Mouse (Mus musculus): ENCODE results near the gene Hist2h2be. TPM values are rescaled to one million over a fixed set of nuclear protein-coding genes. Genes with fewer than 3 reads are reported as not detected.

Gene Hist2h2be
- polyA plus RNA-seq, 1 experiment from 2014 or later: 13.5 TPM

DNA sequence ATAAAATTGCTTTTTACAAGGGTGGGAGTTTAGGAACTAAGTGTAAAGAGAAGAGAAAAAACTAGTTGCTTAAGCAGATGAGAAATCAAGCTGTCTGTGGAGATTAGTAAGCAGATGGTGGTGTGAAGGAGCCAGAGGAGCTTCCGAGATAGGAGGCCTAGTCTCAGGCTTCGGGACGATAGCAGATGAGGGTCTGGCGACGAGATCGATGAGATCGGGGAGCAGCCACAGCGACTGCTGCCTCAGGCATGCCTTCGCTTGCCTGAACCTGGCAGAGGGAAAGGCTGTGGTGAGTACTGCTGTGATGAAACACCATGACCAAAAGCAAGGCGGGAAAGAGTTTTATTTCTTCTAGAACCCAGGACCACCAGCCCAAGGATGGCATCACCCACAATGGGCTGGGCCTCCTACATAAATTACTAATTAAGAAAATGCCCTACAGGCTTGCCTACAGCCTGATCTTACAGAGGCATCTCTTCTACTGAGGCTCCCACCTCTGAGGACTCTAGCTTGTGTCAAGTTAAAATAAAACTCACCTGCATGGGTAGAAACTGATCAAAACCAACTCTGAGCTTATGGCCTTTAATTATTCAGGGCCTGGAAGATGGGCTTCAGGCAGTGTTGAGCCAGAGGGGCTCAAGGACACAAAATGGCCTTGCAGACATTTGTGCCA, 33.9 kb downstream of the Hist2h2be start:
- H3K4me3 ChIP-seq (replicated peaks): no peak overlapping the region
- H3K4me2 ChIP-seq (replicated peaks): no peak overlapping the region
- H3K9me3 ChIP-seq (replicated peaks): no peaks in the 10 kb centered on the region
- no peak overlapping the region for H3K9ac ChIP-seq
- 0 out of 2 replicates have a peak, but pooled peaks cover 5% of the 10 kb centered on the region for H3K4me1 ChIP-seq
- ATAC-seq (ENCODE audit: insufficient number of reproducible peaks, low FRiP score, low TSS enrichment, low read depth): no peak
- H3K27ac ChIP-seq (replicated peaks): no peak overlapping the region
- H3K36me3 ChIP-seq: no peaks in the 10 kb centered on the region
- no peaks in the 10 kb centered on the region for H3K27me3 ChIP-seq
- WGBS: 37% methylated on average over 10 of the region's 10 CpGs

DNA sequence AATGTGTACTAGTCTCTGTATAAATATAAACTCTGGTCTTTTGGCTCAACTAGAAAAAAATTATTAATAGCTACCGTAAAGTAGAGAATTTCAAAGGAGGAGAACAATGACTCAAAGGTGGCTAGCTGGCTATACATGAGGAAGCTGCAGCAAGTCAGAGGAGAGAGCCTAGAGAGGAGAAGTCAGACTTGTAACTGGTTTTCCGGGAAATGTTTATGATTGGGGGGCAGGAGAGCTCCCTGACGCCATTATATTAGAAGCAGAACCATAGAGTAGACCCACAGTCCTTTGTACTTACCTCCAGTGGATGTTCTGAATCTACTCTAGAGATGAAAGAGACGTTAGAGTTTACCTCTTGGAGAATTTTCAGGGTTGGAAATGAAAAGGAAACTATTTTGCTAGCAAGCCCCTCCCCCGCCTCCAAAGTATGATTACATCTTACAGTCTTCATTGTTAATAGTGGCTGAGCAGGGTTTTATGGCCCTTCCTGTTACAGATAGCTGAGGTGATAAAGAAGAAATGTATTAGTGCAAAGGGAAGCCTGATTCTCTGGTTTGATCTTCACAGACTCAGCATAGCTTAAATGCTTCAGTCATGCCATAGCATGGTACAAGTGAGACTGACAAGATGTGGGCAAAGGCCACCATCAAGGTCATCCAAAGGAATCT, 35.1 kb downstream of the Hist2h2be start:
- no peak overlapping the region for H3K4me2 ChIP-seq (replicated peaks)
- no peak for ATAC-seq (ENCODE audit: insufficient number of reproducible peaks, low FRiP score, low TSS enrichment, low read depth)

DNA sequence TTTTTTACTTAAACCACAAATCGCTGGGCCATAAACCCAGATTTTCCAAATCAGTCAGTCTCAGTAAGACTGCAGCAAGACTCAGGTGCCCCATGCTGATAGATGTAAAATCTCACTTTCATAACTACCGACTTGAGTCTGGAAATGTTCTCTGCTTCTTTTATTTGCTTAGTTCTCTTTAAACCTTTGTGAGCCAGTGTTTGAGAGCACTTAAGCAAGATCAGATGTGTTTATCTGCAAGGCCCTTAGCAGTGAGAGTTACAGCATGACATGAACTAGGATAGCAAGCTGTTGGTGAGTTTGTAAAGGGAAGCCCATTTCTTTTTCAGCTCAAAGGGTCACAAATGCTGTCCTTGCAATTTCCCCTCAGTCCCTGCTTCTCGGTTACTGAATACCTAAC, 36.3 kb downstream of the Hist2h2be start:
- H3K9ac ChIP-seq: no peak overlapping the region
- no peak overlapping the region for H3K4me3 ChIP-seq (replicated peaks)
- no peaks in the 10 kb centered on the region for H3K36me3 ChIP-seq
- H3K4me1 ChIP-seq: peaks cover 12% of the 10 kb centered on the region
- H3K27ac ChIP-seq (replicated peaks): no peak overlapping the region
- no peak overlapping the region for H3K4me2 ChIP-seq (replicated peaks)
- H3K9me3 ChIP-seq (replicated peaks): no peaks in the 10 kb centered on the region
- 63% methylated on average over 3 of the region's 3 CpGs for WGBS
- H3K27me3 ChIP-seq: no peaks in the 10 kb centered on the region
- no peak for ATAC-seq (ENCODE audit: insufficient number of reproducible peaks, low FRiP score, low TSS enrichment, low read depth)

More for the DNA sequence above, 35.1 kb downstream of the Hist2h2be start:
- no peak overlapping the region for H3K4me3 ChIP-seq (replicated peaks)
- no peaks in the 10 kb centered on the region for H3K9me3 ChIP-seq (replicated peaks)
- WGBS: 68% methylated on average over 5 of the region's 5 CpGs
- H3K27ac ChIP-seq (replicated peaks): no peak overlapping the region
- H3K36me3 ChIP-seq: no peaks in the 10 kb centered on the region
- H3K9ac ChIP-seq: no peak overlapping the region
- 0 out of 2 replicates have a peak, but pooled peaks cover 5% of the 10 kb centered on the region for H3K4me1 ChIP-seq
- no peaks in the 10 kb centered on the region for H3K27me3 ChIP-seq

DNA sequence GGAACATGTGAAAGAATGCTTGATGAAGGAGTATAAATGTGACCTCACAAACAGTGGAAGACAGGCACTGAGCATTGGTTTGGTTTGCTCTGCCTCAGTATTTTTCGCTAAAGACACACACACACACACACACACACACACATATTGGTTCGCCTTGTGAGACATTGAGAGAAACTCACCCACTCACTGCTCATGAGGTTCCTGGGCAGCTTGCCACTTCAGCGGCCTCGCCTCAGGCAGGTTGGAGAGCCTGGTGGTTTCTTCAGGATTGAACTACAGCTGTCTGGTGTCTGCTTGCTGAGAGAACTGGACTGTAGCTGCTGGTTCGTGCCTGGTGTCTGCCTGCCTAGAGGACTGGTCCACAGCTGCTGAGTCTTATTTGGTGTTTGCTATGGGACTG, 39.3 kb downstream of the Hist2h2be start:
- 94% methylated on average over 5 of the region's 5 CpGs for WGBS
- Histone ChIP-seq H3K4me3 (replicated peaks) (no peak overlapping the region), H3K36me3 (no peaks in the 10 kb centered on the region), H3K27me3 (no peaks in the 10 kb centered on the region), H3K27ac (replicated peaks) (no peak overlapping the region), H3K4me2 (replicated peaks) (no peak overlapping the region), H3K9me3 (replicated peaks) (no peaks in the 10 kb centered on the region), H3K9ac (no peak overlapping the region), H3K4me1 (peaks cover 21% of the 10 kb centered on the region)
- ATAC-seq (ENCODE audit: insufficient number of reproducible peaks, low FRiP score, low TSS enrichment, low read depth): no peak

DNA sequence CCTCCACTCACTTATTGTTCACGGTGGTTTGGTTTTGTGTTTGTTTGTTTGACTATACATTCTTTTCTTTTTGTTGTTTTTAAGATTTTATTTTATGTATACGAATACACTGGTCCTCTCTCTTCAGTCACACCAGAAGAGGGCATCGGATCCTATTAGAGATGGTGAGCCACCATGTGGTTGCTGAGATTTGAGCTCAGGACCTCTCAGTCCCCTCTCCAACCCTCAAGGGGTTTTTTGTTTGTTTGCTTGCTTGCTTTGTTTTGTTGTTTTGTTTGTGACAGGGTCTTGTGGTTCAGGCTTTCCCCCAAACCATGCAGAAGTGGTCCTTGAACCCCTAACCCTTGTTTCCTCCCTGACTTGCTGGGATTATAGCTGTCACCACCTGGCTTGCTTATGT, 40.7 kb downstream of the Hist2h2be start:
- peak overlapping the region; percentile 65 for H3K4me2 ChIP-seq (replicated peaks)
- H3K27ac ChIP-seq (replicated peaks): peak overlapping the region; percentile 99
- 47% methylated on average over 3 of the region's 3 CpGs for WGBS
- no peaks in the 10 kb centered on the region for H3K36me3 ChIP-seq
- no peak for ATAC-seq (ENCODE audit: insufficient number of reproducible peaks, low FRiP score, low TSS enrichment, low read depth)
- H3K27me3 ChIP-seq: no peaks in the 10 kb centered on the region
- no peaks in the 10 kb centered on the region for H3K9me3 ChIP-seq (replicated peaks)
- H3K9ac ChIP-seq: peak overlapping the region; percentile 74
- peak overlapping the region; percentile 68 for H3K4me3 ChIP-seq (replicated peaks)
- H3K4me1 ChIP-seq: peaks cover 21% of the 10 kb centered on the region

DNA sequence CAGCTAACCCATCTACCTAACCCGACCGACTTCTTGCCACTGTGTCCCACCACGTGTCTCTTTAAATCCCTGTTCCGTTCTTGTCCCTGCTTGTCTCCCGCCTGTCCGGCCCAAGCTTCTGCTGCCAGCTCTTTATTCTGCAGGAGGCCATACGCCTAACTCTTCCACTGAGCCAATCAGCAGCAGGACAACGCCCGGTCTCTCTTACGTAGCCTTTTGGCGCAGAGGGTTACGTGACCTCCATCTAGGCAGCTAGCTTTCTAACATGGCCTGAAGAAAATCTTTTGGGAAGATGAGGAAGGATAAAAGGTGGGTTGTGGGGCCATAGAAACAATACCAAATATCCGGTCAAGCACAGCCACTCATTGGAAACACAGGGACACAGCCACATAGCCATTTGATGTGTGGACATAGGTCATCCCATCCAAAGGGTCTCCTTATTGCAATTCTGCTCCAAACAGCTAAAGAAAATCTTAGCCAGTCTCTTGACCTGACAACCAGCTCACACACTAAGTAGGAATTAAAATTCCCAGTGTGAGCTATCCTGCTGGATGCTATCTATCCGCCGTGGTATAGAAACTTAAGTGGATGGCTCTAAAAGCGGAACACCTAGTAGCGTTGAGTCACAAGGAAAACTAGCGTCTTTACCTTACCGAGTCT, 41.4 kb downstream of the Hist2h2be start:
- peaks cover 21% of the 10 kb centered on the region for H3K4me1 ChIP-seq
- peak overlapping the region; percentile 65 for H3K4me2 ChIP-seq (replicated peaks)
- H3K9ac ChIP-seq: peak overlapping the region; percentile 74
- peak; percentile 86 for ATAC-seq (ENCODE audit: insufficient number of reproducible peaks, low FRiP score, low TSS enrichment, low read depth)
- WGBS: under 1% methylated on average over 19 of the region's 19 CpGs
- peak overlapping the region; percentile 68 for H3K4me3 ChIP-seq (replicated peaks)
- no peaks in the 10 kb centered on the region for H3K27me3 ChIP-seq
- no peaks in the 10 kb centered on the region for H3K9me3 ChIP-seq (replicated peaks)
- H3K36me3 ChIP-seq: no peaks in the 10 kb centered on the region
- peak overlapping the region; percentile 99 for H3K27ac ChIP-seq (replicated peaks)

DNA sequence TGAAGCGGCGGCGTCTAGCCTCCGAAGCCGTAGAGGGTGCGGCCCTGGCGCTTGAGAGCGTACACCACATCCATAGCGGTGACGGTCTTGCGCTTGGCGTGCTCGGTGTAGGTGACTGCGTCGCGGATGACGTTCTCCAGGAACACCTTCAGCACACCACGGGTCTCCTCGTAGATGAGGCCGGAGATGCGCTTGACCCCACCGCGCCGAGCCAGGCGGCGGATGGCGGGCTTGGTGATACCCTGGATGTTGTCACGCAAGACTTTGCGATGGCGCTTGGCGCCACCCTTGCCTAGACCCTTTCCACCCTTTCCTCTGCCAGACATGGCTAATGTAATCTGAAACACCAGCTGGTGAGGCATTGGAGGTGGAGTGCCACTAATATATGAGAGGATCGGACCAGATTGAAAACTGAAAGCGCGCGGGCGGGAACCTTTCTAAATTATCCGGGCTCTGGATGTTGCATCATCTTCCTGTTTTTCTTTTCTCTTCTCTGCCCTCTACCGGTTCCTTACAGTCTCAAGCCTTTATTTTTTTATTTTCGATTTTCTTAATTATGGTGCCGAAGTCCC, 42.1 kb downstream of the Hist2h2be start, which contains the start of gene Hist2h4:
Hist2h4 (minus strand) TSS at position 333 of the 572 bp plus-strand sequence.
- H3K27ac ChIP-seq (replicated peaks): peak within 1 kb of the TSS; percentile 99
- peak; percentile 89 for ATAC-seq (ENCODE audit: insufficient number of reproducible peaks, low FRiP score, low TSS enrichment, low read depth)
- peak within 1 kb of the TSS; percentile 74 for H3K9ac ChIP-seq
- H3K9me3 ChIP-seq (replicated peaks): no peaks in the 10 kb centered on the region
- no peaks in the 10 kb centered on the region for H3K36me3 ChIP-seq
- H3K27me3 ChIP-seq: no peaks in the 10 kb centered on the region
- WGBS: under 1% methylated on average over 37 of the region's 40 CpGs
- peaks cover 27% of the 10 kb centered on the region for H3K4me1 ChIP-seq
- peak within 1 kb of the TSS; percentile 65 for H3K4me2 ChIP-seq (replicated peaks)
- peak within 1 kb of the TSS; percentile 68 for H3K4me3 ChIP-seq (replicated peaks)

DNA sequence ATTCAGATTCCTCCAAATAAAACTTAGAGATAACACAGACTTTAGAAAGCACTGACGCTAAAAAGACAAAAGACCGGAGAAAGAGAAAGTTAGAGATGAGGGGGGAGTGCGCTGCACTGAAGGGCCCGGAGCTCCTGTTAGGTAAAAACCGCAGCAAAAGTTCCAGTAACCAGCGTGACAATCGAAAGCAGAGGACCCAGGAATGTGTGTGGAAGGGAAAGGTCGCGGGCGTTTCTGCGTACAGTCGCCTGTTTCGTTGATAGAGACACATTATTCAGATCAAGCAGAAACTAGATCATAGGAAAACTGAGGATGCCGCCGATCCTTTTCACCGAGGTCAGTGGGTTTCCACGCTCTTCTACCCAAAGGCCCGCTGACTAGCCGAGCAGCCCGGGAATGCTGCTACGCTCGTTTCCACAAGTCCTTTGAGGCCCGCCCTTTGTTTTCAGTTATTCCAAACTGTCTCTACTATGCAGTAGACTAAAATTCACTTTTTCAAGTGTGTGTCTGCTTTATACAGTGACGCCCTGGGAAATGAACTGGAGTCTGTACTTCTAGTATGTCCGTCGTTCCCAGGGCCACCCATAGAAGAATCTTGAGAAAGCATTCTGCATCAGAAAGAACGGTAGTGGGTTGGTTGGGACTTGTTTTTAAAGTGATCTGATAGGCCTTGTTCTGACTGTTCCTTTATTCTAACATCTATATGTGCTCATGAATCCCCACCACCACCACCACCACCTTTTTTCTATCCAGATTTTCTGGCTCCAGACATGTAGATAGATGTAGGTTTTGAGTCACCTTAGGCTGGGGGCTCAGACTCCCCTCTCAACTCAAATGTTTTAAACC, 42.9 kb downstream of the Hist2h2be start:
- H3K27me3 ChIP-seq: no peaks in the 10 kb centered on the region
- peak overlapping the region; percentile 50 for H3K9ac ChIP-seq
- peak overlapping the region; percentile 99 for H3K27ac ChIP-seq (replicated peaks)
- peak; percentile 56; the same call in 1 of the 2 replicates for ATAC-seq (ENCODE audit: insufficient number of reproducible peaks, low FRiP score, low TSS enrichment, low read depth)
- 3% methylated on average over 27 of the region's 27 CpGs for WGBS
- peak overlapping the region; percentile 68 for H3K4me3 ChIP-seq (replicated peaks)
- H3K36me3 ChIP-seq: no peaks in the 10 kb centered on the region
- H3K4me1 ChIP-seq: peaks cover 28% of the 10 kb centered on the region
- peak overlapping the region; percentile 65 for H3K4me2 ChIP-seq (replicated peaks)
- H3K9me3 ChIP-seq (replicated peaks): no peaks in the 10 kb centered on the region

DNA sequence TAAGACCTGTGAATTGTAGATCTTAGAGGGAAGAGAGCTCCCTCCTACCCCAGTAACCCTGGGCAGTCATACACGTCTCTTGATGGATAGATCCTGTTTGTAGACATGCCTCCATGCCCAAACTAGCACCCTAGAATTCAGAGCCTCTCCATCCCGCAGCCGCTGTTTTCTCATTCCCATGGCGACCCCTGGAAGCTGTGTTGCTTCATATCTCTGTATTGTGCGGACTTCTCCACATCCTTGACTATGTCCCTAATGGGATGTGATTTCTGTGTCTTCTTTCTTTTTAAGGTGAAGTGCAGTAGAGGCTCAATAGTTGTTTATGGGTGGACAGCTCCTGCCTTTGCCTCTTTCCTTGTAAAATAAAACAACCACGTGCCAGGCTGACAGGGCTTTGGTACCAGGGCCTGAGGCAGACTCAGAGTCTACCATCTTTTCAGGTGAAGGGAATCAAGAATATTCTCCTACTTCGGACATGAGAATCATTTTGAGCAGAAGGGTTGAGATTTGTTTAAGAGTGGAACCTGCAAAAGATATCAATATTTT, 43.6 kb downstream of the Hist2h2be start:
- Histone ChIP-seq H3K36me3 (no peaks in the 10 kb centered on the region), H3K9me3 (replicated peaks) (no peaks in the 10 kb centered on the region), H3K4me1 (peaks cover 28% of the 10 kb centered on the region), H3K27me3 (no peaks in the 10 kb centered on the region), H3K4me2 (replicated peaks) (peak overlapping the region; percentile 65), H3K4me3 (replicated peaks) (peak overlapping the region; percentile 68), H3K9ac (0 out of 2 replicates have a peak overlapping the region, but pooled peaks have one; percentile 50), H3K27ac (replicated peaks) (peak overlapping the region; percentile 99)
- no peak for ATAC-seq (ENCODE audit: insufficient number of reproducible peaks, low FRiP score, low TSS enrichment, low read depth)
- 72% methylated on average over 7 of the region's 7 CpGs for WGBS

DNA sequence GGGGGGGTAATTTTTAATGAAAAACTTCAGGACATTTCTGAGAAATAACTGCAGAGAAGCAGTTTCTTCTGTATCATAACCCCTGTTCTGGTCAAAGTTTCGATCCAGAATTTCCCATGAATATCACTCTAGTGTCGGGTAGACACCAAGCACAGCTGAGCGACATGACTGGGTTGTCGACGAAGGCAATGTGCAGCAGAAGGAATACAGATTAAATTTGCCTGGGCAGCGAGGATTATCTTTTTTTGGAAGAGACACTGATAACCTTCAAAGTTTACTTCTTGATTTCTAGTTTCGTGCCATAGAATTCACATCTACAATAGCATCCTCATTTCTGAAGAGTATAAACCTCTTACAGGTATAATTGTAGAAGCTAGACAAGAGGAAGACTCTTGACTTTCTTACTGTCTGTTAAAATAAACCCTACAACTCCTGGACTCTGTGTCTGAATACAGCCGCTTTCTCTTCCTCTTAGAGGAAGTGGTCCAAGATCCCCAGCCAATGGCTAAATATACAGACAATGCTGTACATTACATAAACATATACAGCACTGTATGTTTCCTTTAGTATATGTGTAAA, 45.3 kb downstream of the Hist2h2be start:
- Histone ChIP-seq H3K27ac (replicated peaks) (no peak overlapping the region), H3K9ac (no peak overlapping the region), H3K4me2 (replicated peaks) (no peak overlapping the region), H3K9me3 (replicated peaks) (no peaks in the 10 kb centered on the region), H3K4me1 (peaks cover 31% of the 10 kb centered on the region), H3K27me3 (no peaks in the 10 kb centered on the region), H3K36me3 (no peaks in the 10 kb centered on the region), H3K4me3 (replicated peaks) (no peak overlapping the region)
- 86% methylated on average over 8 of the region's 8 CpGs for whole genome bisulfite sequencing
- ATAC-seq (ENCODE audit: insufficient number of reproducible peaks, low FRiP score, low TSS enrichment, low read depth): no peak

Data from embryonic facial prominence, embryonic 15.5 days (tissue).